Mouse (Mus musculus) stomach, adult 2 months (tissue): ENCODE measurements around the gene Bcl11b. TPM values are rescaled to one million over a fixed set of nuclear protein-coding genes. Genes with fewer than 3 reads are reported as not detected.

Experiments
- polyA plus RNA-seq: library from polyadenylated mRNA; depleted of rRNA; stranded (reverse); fragments of >200 nt; gene quantifications from 2 replicates; pipeline ENCODE4 v1.2.3, GENCODE M21; 2012; rRNA removed

Bcl11b gene
- polyA plus RNA-seq, result 2.7 and 3.5 TPM in 2 replicates

GRCm38 (mm10) chr12:108003483-108003882 is at the start of gene Bcl11b:
Bcl11b (minus strand) TSS chr12:108003602.

Other genes with a start within 250 kb of the Bcl11b start
- gene Setd3, start 175.7 kb upstream of the Bcl11b start, polyA plus RNA-seq, result 3.8 and 5.3 TPM in 2 replicates
- 2.0 and 4.9 TPM in 2 replicates for gene Ccnk, start 176.0 kb upstream of the Bcl11b start, polyA plus RNA-seq